Mouse (Mus musculus): ENCODE results near the gene Tstd1. TPM values are rescaled to one million over a fixed set of nuclear protein-coding genes. Genes with fewer than 3 reads are reported as not detected.

Tstd1 gene
- polyA plus RNA-seq, 1 experiment = 52.0 TPM

- Histone ChIP-seq H3K4me1 (ENCODE audit: control insufficient read depth, insufficient read depth, insufficient read length, low read length) (peaks cover 12% of the 10 kb centered on the region), H3K4me3 (ENCODE audit: low read depth, low read length) (no peak overlapping the region), H3K27me3 (ENCODE audit: control insufficient read depth, insufficient read depth, low read length) (no peaks in the 10 kb centered on the region), H3K36me3 (ENCODE audit: control insufficient read depth, insufficient read depth, low read length) (peaks cover 32% of the 10 kb centered on the region), H3K27ac (ENCODE audit: insufficient read depth, low read depth, low read length) (no peak overlapping the region)
- 79% methylated on average over 8 of the region's 8 CpGs for WGBS
- no peak for TF ChIP-seq POLR2A (IDR thresholded peaks at IDR 0.05; ENCODE audit: low read depth, low read length)
- no peak for TF ChIP-seq CTCF (IDR thresholded peaks at IDR 0.05; ENCODE audit: extremely low read depth, insufficient read length, insufficient replicate concordance, low read depth, low read length)
Observed at GRCm38 (mm10) chr1:171413608-171414007, 5.1 kb upstream of the Tstd1 start.

GRCm38 (mm10) chr1:171419291-171419882 is 715 bp downstream of the Tstd1 start:
- WGBS = 55% methylated on average over 12 of the region's 12 CpGs

GRCm38 (mm10) chr1:171419905-171420304 is 1.2 kb downstream of the Tstd1 start:
- WGBS = 93% methylated on average over 5 of the region's 5 CpGs
- H3K4me3 ChIP-seq (ENCODE audit: low read depth, low read length) = no peak overlapping the region
- no peaks in the 10 kb centered on the region for H3K27me3 ChIP-seq (ENCODE audit: control insufficient read depth, insufficient read depth, low read length)
- H3K27ac ChIP-seq (ENCODE audit: insufficient read depth, low read depth, low read length) = no peak overlapping the region
- peaks cover 20% of the 10 kb centered on the region for H3K4me1 ChIP-seq (ENCODE audit: control insufficient read depth, insufficient read depth, insufficient read length, low read length)
- TF ChIP-seq POLR2A (IDR thresholded peaks at IDR 0.05; ENCODE audit: low read depth, low read length) = no peak
- peaks cover 42% of the 10 kb centered on the region for H3K36me3 ChIP-seq (ENCODE audit: control insufficient read depth, insufficient read depth, low read length)

More at GRCm38 (mm10) chr1:171419291-171419882, 715 bp downstream of the Tstd1 start:
- no peak for TF ChIP-seq POLR2A (IDR thresholded peaks at IDR 0.05; ENCODE audit: low read depth, low read length)
- TF ChIP-seq CTCF (IDR thresholded peaks at IDR 0.05; ENCODE audit: extremely low read depth, insufficient read length, insufficient replicate concordance, low read depth, low read length) = no peak
- H3K4me3 ChIP-seq (ENCODE audit: low read depth, low read length) = peak overlapping the region; percentile 58
- H3K4me1 ChIP-seq (ENCODE audit: control insufficient read depth, insufficient read depth, insufficient read length, low read length) = peaks cover 20% of the 10 kb centered on the region
- H3K36me3 ChIP-seq (ENCODE audit: control insufficient read depth, insufficient read depth, low read length) = peaks cover 42% of the 10 kb centered on the region
- peak overlapping the region; percentile 86 for H3K27ac ChIP-seq (ENCODE audit: insufficient read depth, low read depth, low read length)
- H3K27me3 ChIP-seq (ENCODE audit: control insufficient read depth, insufficient read depth, low read length) = no peaks in the 10 kb centered on the region

GRCm38 (mm10) chr1:171422504-171423095 is 3.9 kb downstream of the Tstd1 start:
- TF ChIP-seq CTCF (IDR thresholded peaks at IDR 0.05; ENCODE audit: extremely low read depth, insufficient read length, insufficient replicate concordance, low read depth, low read length) = no peak
- TF ChIP-seq POLR2A (IDR thresholded peaks at IDR 0.05; ENCODE audit: low read depth, low read length) = no peak
- 62% methylated on average over 8 of the region's 8 CpGs for WGBS
- no peak overlapping the region for H3K4me3 ChIP-seq (ENCODE audit: low read depth, low read length)
- H3K36me3 ChIP-seq (ENCODE audit: control insufficient read depth, insufficient read depth, low read length) = peaks cover 19% of the 10 kb centered on the region
- no peaks in the 10 kb centered on the region for H3K27me3 ChIP-seq (ENCODE audit: control insufficient read depth, insufficient read depth, low read length)
- peaks cover 20% of the 10 kb centered on the region for H3K4me1 ChIP-seq (ENCODE audit: control insufficient read depth, insufficient read depth, insufficient read length, low read length)
- H3K27ac ChIP-seq (ENCODE audit: insufficient read depth, low read depth, low read length) = no peak overlapping the region

- Histone ChIP-seq H3K27me3 (ENCODE audit: control insufficient read depth, insufficient read depth, low read length) (no peaks in the 10 kb centered on the region), H3K27ac (ENCODE audit: insufficient read depth, low read depth, low read length) (peak overlapping the region; percentile 73), H3K4me3 (ENCODE audit: low read depth, low read length) (no peak overlapping the region), H3K36me3 (ENCODE audit: control insufficient read depth, insufficient read depth, low read length) (peaks cover 5% of the 10 kb centered on the region; the same call in 1 of the 2 replicates), H3K4me1 (ENCODE audit: control insufficient read depth, insufficient read depth, insufficient read length, low read length) (peaks cover 5% of the 10 kb centered on the region; the same call in 1 of the 2 replicates)
- WGBS = 16% methylated on average over 5 of the region's 5 CpGs
- TF ChIP-seq POLR2A (IDR thresholded peaks at IDR 0.05; ENCODE audit: low read depth, low read length) (no peak), CTCF (IDR thresholded peaks at IDR 0.05; ENCODE audit: extremely low read depth, insufficient read length, insufficient replicate concordance, low read depth, low read length) (no peak)
Observed at GRCm38 (mm10) chr1:171424638-171425037, 6.0 kb downstream of the Tstd1 start.

GRCm38 (mm10) chr1:171425126-171425525 is 6.5 kb downstream of the Tstd1 start:
- peak overlapping the region; percentile 73 for H3K27ac ChIP-seq (ENCODE audit: insufficient read depth, low read depth, low read length)
- TF ChIP-seq CTCF (IDR thresholded peaks at IDR 0.05; ENCODE audit: extremely low read depth, insufficient read length, insufficient replicate concordance, low read depth, low read length) = no peak
- TF ChIP-seq POLR2A (IDR thresholded peaks at IDR 0.05; ENCODE audit: low read depth, low read length) = no peak

GRCm38 (mm10) chr1:171432158-171432557 is 13.5 kb downstream of the Tstd1 start:
- Histone ChIP-seq H3K27ac (ENCODE audit: insufficient read depth, low read depth, low read length) (no peak overlapping the region), H3K27me3 (ENCODE audit: control insufficient read depth, insufficient read depth, low read length) (no peaks in the 10 kb centered on the region), H3K36me3 (ENCODE audit: control insufficient read depth, insufficient read depth, low read length) (no peaks in the 10 kb centered on the region), H3K4me3 (ENCODE audit: low read depth, low read length) (no peak overlapping the region), H3K4me1 (ENCODE audit: control insufficient read depth, insufficient read depth, insufficient read length, low read length) (peaks cover 8% of the 10 kb centered on the region; the same call in 1 of the 2 replicates)
- TF ChIP-seq CTCF (IDR thresholded peaks at IDR 0.05; ENCODE audit: extremely low read depth, insufficient read length, insufficient replicate concordance, low read depth, low read length) = no peak
- no peak for TF ChIP-seq POLR2A (IDR thresholded peaks at IDR 0.05; ENCODE audit: low read depth, low read length)
- WGBS = 83% methylated on average over 5 of the region's 5 CpGs

More at GRCm38 (mm10) chr1:171425126-171425525, 6.5 kb downstream of the Tstd1 start:
- Histone ChIP-seq H3K4me3 (ENCODE audit: low read depth, low read length) (no peak overlapping the region), H3K27me3 (ENCODE audit: control insufficient read depth, insufficient read depth, low read length) (no peaks in the 10 kb centered on the region), H3K4me1 (ENCODE audit: control insufficient read depth, insufficient read depth, insufficient read length, low read length) (peaks cover 5% of the 10 kb centered on the region; the same call in 1 of the 2 replicates), H3K36me3 (ENCODE audit: control insufficient read depth, insufficient read depth, low read length) (peaks cover 3% of the 10 kb centered on the region; the same call in 1 of the 2 replicates)
- 25% methylated on average over 4 of the region's 4 CpGs for WGBS

Measured in small intestine, adult 2 months (tissue).